Mouse (Mus musculus) hindbrain, embryonic 13.5 days (tissue): Measurements from ENCODE around the gene Smpdl3b. TPM values are rescaled to one million over a fixed set of nuclear protein-coding genes. Genes with fewer than 3 reads are reported as not detected.

ENCODE experiments used
- ATAC-seq: fragments of 200-750 bp; cut with Nextera tagmentation; 2 replicates; pipeline ENCODE4 v1.8.0; 2017; ENCODE audit warnings: moderate TSS enrichment; ENCODE audit not compliant: low FRiP score
- H3K27ac ChIP-seq: fragments of 300-500 bp; sonication (generic); 2 replicates; pipeline ENCODE4 v1.5.1; 2015; ENCODE audit warnings: inconsistent platforms, mild to moderate bottlenecking, moderate library complexity
- H3K27me3 ChIP-seq: fragments of 300-500 bp; sonication (generic); 2 replicates; pipeline ENCODE4 v1.6.1; 2015; ENCODE audit warnings: mild to moderate bottlenecking, inconsistent platforms
- H3K36me3 ChIP-seq: fragments of 300-500 bp; sonication (generic); 2 replicates; pipeline ENCODE4 v1.6.1; 2015; ENCODE audit warnings: mild to moderate bottlenecking, inconsistent platforms
- H3K4me1 ChIP-seq: fragments of 300-500 bp; sonication (generic); replicated peaks from 2 replicates; pipeline ENCODE4 v1.6.1; 2015; ENCODE audit warnings: inconsistent platforms
- H3K4me2 ChIP-seq: fragments of 300-500 bp; sonication (generic); 2 replicates; pipeline ENCODE4 v1.6.1; 2015; ENCODE audit warnings: inconsistent platforms, mild to moderate bottlenecking, moderate library complexity
- H3K4me3 ChIP-seq: fragments of 300-500 bp; sonication (generic); 2 replicates; pipeline ENCODE4 v1.5.1; 2015; ENCODE audit warnings: mild to moderate bottlenecking, inconsistent platforms
- H3K9ac ChIP-seq: fragments of 300-500 bp; sonication (generic); 2 replicates; pipeline ENCODE4 v1.6.1; 2015; ENCODE audit warnings: mild to moderate bottlenecking, inconsistent platforms
- H3K9me3 ChIP-seq: fragments of 300-500 bp; sonication (generic); 2 replicates; pipeline ENCODE4 v1.6.1; 2016; ENCODE audit warnings: inconsistent platforms
- WGBS: fragments of 180-500 bp; shearing (Covaris S2); methylation state at CpG from one replicate; pipeline ENCODE4 v1.1.7; 2015; 5-methylcytosine and 5-hydroxymethylcytosine counted together
- polyA plus RNA-seq: library from polyadenylated mRNA; unstranded; fragments of >200 nt; fragmentation: Nextera tagmentation; extraction: Ambion mirVana; gene quantifications from 2 replicates; pipeline ENCODE4 v1.2.1, GENCODE M21; 2015

The Smpdl3b gene
- polyA plus RNA-seq, 1 experiment from 2014 or later, result 0.71 TPM

GRCm38 (mm10) chr4:132713181-132713580 lies 43.9 kb downstream of the Smpdl3b start:
- H3K9me3 ChIP-seq, result no peaks in the 10 kb centered on the region
- H3K36me3 ChIP-seq, result peaks cover 78% of the 10 kb centered on the region
- H3K4me3 ChIP-seq, result no peak overlapping the region
- H3K27me3 ChIP-seq, result no peaks in the 10 kb centered on the region
- H3K4me1 ChIP-seq, result no peaks in the 10 kb centered on the region
- no peak overlapping the region for H3K9ac ChIP-seq
- WGBS, result 96% methylated on average over 7 of the region's 7 CpGs
- no peak overlapping the region for H3K4me2 ChIP-seq
- no peak overlapping the region for H3K27ac ChIP-seq
- ATAC-seq, result no peak

GRCm38 (mm10) chr4:132706885-132707284 lies 50.2 kb downstream of the Smpdl3b start:
- H3K9me3 ChIP-seq, result no peaks in the 10 kb centered on the region
- no peak for ATAC-seq
- H3K4me3 ChIP-seq, result no peak overlapping the region
- no peak overlapping the region for H3K9ac ChIP-seq
- no peak overlapping the region for H3K4me2 ChIP-seq
- H3K27me3 ChIP-seq, result no peaks in the 10 kb centered on the region
- peaks cover 88% of the 10 kb centered on the region for H3K36me3 ChIP-seq
- no peak overlapping the region for H3K27ac ChIP-seq
- H3K4me1 ChIP-seq, result no peaks in the 10 kb centered on the region
- WGBS, result 97% methylated on average over 8 of the region's 8 CpGs

- ATAC-seq, result no peak
- Histone ChIP-seq H3K9ac (no peak overlapping the region), H3K4me1 (no peaks in the 10 kb centered on the region), H3K27ac (no peak overlapping the region), H3K9me3 (no peaks in the 10 kb centered on the region), H3K36me3 (peaks cover 73% of the 10 kb centered on the region), H3K4me3 (no peak overlapping the region), H3K4me2 (no peak overlapping the region), H3K27me3 (no peaks in the 10 kb centered on the region)
- WGBS, result 98% methylated on average over 5 of the region's 5 CpGs
These were observed 55.0 kb downstream of the Smpdl3b start for GRCm38 (mm10) chr4:132702076-132702475.

GRCm38 (mm10) chr4:132693366-132693765 lies 63.7 kb downstream of the Smpdl3b start:
- Histone ChIP-seq H3K4me1 (no peaks in the 10 kb centered on the region), H3K9me3 (no peaks in the 10 kb centered on the region), H3K4me2 (no peak overlapping the region), H3K9ac (no peak overlapping the region), H3K27ac (no peak overlapping the region), H3K36me3 (peaks cover 56% of the 10 kb centered on the region), H3K4me3 (no peak overlapping the region), H3K27me3 (no peaks in the 10 kb centered on the region)
- no peak for ATAC-seq
- WGBS, result 95% methylated on average over 3 of the region's 3 CpGs

GRCm38 (mm10) chr4:132689634-132690033 lies 67.4 kb downstream of the Smpdl3b start:
- no peaks in the 10 kb centered on the region for H3K4me1 ChIP-seq
- no peaks in the 10 kb centered on the region for H3K9me3 ChIP-seq
- no peaks in the 10 kb centered on the region for H3K27me3 ChIP-seq
- no peak overlapping the region for H3K27ac ChIP-seq
- H3K9ac ChIP-seq, result no peak overlapping the region
- H3K36me3 ChIP-seq, result peaks cover 53% of the 10 kb centered on the region
- no peak for ATAC-seq
- 91% methylated on average over 2 of the region's 2 CpGs for WGBS
- H3K4me3 ChIP-seq, result no peak overlapping the region
- H3K4me2 ChIP-seq, result no peak overlapping the region

Other genes starting within 250 kb of the Smpdl3b start
- gene Sesn2, start 246.8 kb downstream of the Smpdl3b start, polyA plus RNA-seq, result 6.6 and 8.1 TPM in 2 replicates
- 1,428 and 1,433 TPM in 2 replicates for gene Atpif1, start 223.6 kb downstream of the Smpdl3b start, polyA plus RNA-seq
- 154 and 156 TPM in 2 replicates for gene Dnajc8, start 221.7 kb downstream of the Smpdl3b start, polyA plus RNA-seq
- 0.82 and 0.83 TPM in 2 replicates for gene Ptafr, start 193.2 kb downstream of the Smpdl3b start, polyA plus RNA-seq
- gene Eya3, start 118.3 kb downstream of the Smpdl3b start, polyA plus RNA-seq, result 17.0 and 17.1 TPM in 2 replicates
- gene Xkr8, start 24.7 kb downstream of the Smpdl3b start, polyA plus RNA-seq, result 5.0 and 6.1 TPM in 2 replicates
- 41.2 and 41.8 TPM in 2 replicates for gene Rpa2, start 11.1 kb upstream of the Smpdl3b start, polyA plus RNA-seq
- 0.70 and 0.77 TPM in 2 replicates for gene Themis2, start 39.1 kb upstream of the Smpdl3b start, polyA plus RNA-seq
- gene Ppp1r8, start 85.9 kb upstream of the Smpdl3b start, polyA plus RNA-seq, result 48.5 and 50.9 TPM in 2 replicates
- gene Stx12, start 127.3 kb upstream of the Smpdl3b start, polyA plus RNA-seq, result 141 and 144 TPM in 2 replicates
- 38.7 and 38.9 TPM in 2 replicates for gene Fam76a, start 165.3 kb upstream of the Smpdl3b start, polyA plus RNA-seq
- 0.13 TPM in 1 of 2 replicates, not detected in the other for gene Fgr, start 216.8 kb upstream of the Smpdl3b start, polyA plus RNA-seq